Comparison of ENCODE assay signal across 9 mouse cellular contexts in genomic region chr16:97844967-97845937, GRCm38 (mm10). TPM values are rescaled to one million over a fixed set of nuclear protein-coding genes. Genes with fewer than 3 reads are reported as not detected.
DNase-seq lines count a peak whose midpoint lies in the region; ATAC-seq and TF ChIP-seq lines count a peak whose summit lies in the region.
"Had no signal": no experiment of that assay in that cellular context is flagged by ENCODE, and none has a peak within 500 bp of the region (broad histone marks: within the 10 kb centered on the region; RNA-seq: fewer than 3 reads in every experiment).

No protein-coding gene starts in this region.

- TF ChIP-seq CTCF in lung, embryonic 14.5 days (IDR thresholded peaks at IDR 0.05; ENCODE audit: low read depth), result no peak
- no peak for TF ChIP-seq CTCF in forebrain, postnatal 0 days (IDR thresholded peaks at IDR 0.05; ENCODE audit: low read depth)

- H3K27me3 ChIP-seq in neural tube, embryonic 13.5 days, result no peaks in the 10 kb centered on the region
- H3K27me3 ChIP-seq in heart, embryonic 14.5 days (ENCODE audit: control insufficient read depth, insufficient read depth, low read length), result no peaks in the 10 kb centered on the region
- no peaks in the 10 kb centered on the region for H3K27me3 ChIP-seq in lung, embryonic 14.5 days (ENCODE audit: insufficient read depth, low read length)
- H3K27me3 ChIP-seq in forebrain, postnatal 0 days (ENCODE audit: insufficient read depth, low read length), result no peaks in the 10 kb centered on the region
- H3K27me3 ChIP-seq: limb, embryonic 12.5 days had no signal

- H3K9me3 ChIP-seq in neural tube, embryonic 13.5 days, result no peaks in the 10 kb centered on the region
- H3K9me3 ChIP-seq in heart, embryonic 14.5 days (ENCODE audit: control insufficient read depth, low read length), result no peaks in the 10 kb centered on the region
- H3K9me3 ChIP-seq in lung, embryonic 14.5 days (ENCODE audit: low read depth, low read length), result no peaks in the 10 kb centered on the region
- H3K9me3 ChIP-seq in forebrain, postnatal 0 days (ENCODE audit: low read length), result no peaks in the 10 kb centered on the region
- H3K9me3 ChIP-seq: limb, embryonic 12.5 days had no signal

- no peak overlapping the region for H3K4me3 ChIP-seq in neural tube, embryonic 13.5 days
- no peak overlapping the region for H3K4me3 ChIP-seq in heart, embryonic 14.5 days (ENCODE audit: control insufficient read depth in 1 of 2, insufficient read depth in 1 of 2, low read depth in 1 of 2, low read length in 2 of 2)
- H3K4me3 ChIP-seq in lung, embryonic 14.5 days (ENCODE audit: low read depth, low read length), result no peak overlapping the region
- no peak overlapping the region for H3K4me3 ChIP-seq in forebrain, postnatal 0 days (ENCODE audit: low read depth, low read length)
- H3K4me3 ChIP-seq: limb, embryonic 12.5 days had no signal

- 88% methylated on average over 12 of the region's 12 CpGs for WGBS in neural tube, embryonic 13.5 days
- 60% methylated on average over 12 of the region's 12 CpGs for WGBS in heart, embryonic 14.5 days
- 74% methylated on average over 12 of the region's 12 CpGs for whole genome bisulfite sequencing in lung, embryonic 14.5 days
- 91% methylated on average over 12 of the region's 12 CpGs for WGBS in forebrain, postnatal 0 days

- H3K36me3 ChIP-seq in neural tube, embryonic 13.5 days, result peaks cover 12% of the 10 kb centered on the region; the same call in 1 of the 2 replicates
- 0 out of 2 replicates have a peak, but pooled peaks cover 6% of the 10 kb centered on the region for H3K36me3 ChIP-seq in heart, embryonic 14.5 days (ENCODE audit: control insufficient read depth, insufficient read depth, low read length)
- H3K36me3 ChIP-seq in lung, embryonic 14.5 days (ENCODE audit: insufficient read depth), result peaks cover 28% of the 10 kb centered on the region; the same call in 1 of the 2 replicates
- H3K36me3 ChIP-seq in forebrain, postnatal 0 days (ENCODE audit: insufficient read depth), result peaks cover 9% of the 10 kb centered on the region; the same call in 1 of the 2 replicates

- DNase-seq in neural tube, embryonic 10.5 days (ENCODE audit: extremely low spot score, low spot score), result no peak
- DNase-seq in lung, embryonic 14.5 days, result peak; percentile 62
- peak; percentile 63 for DNase-seq in testis, postnatal 10 days (ENCODE audit: low spot score)
- no peak for DNase-seq in forebrain, postnatal 0 days
- DNase-seq in gastrocnemius, postnatal 14 days, result no peak
- DNase-seq: gastrocnemius, postnatal 36 days had no signal

- H3K27ac ChIP-seq in neural tube, embryonic 13.5 days (replicated peaks), result no peak overlapping the region
- peak overlapping the region; percentile 6 to 31; a peak in 2 of 4 replicates for H3K27ac ChIP-seq in heart, embryonic 14.5 days (replicated peaks in 1 of 2; ENCODE audit: control insufficient read depth in 1 of 2, insufficient read depth in 1 of 2, low read depth in 2 of 2, low read length in 2 of 2)
- H3K27ac ChIP-seq in lung, embryonic 14.5 days (ENCODE audit: low read depth), result peak overlapping the region; percentile 58; the same call in 1 of the 2 replicates
- H3K27ac ChIP-seq in forebrain, postnatal 0 days (ENCODE audit: low read depth, low read length), result no peak overlapping the region
- H3K27ac ChIP-seq: limb, embryonic 12.5 days had no signal

- no peak for ATAC-seq in neural tube, embryonic 13.5 days (ENCODE audit: low read depth)
- ATAC-seq in heart, embryonic 14.5 days (ENCODE audit: insufficient number of reproducible peaks, insufficient read depth, low FRiP score, low read depth), result no peak; the same call in 1 of the 2 replicates
- peak; percentile 62; the same call in 1 of the 2 replicates for ATAC-seq in lung, embryonic 14.5 days (ENCODE audit: insufficient read depth)
- ATAC-seq in forebrain, postnatal 0 days, result no peak

- H3K9ac ChIP-seq in neural tube, embryonic 13.5 days, result peak overlapping the region; percentile 5; the same call in 1 of the 2 replicates
- H3K9ac ChIP-seq in heart, embryonic 14.5 days (ENCODE audit: low read length), result no peak overlapping the region
- H3K9ac ChIP-seq in lung, embryonic 14.5 days, result no peak overlapping the region
- no peak overlapping the region for H3K9ac ChIP-seq in forebrain, postnatal 0 days
- H3K9ac ChIP-seq: limb, embryonic 12.5 days had no signal

- intact Hi-C loops in gastrocnemius, postnatal 14 days (cut with DNase I; ENCODE audit: low total_unique reads), result no loop called here

- peaks cover 19% of the 10 kb centered on the region for H3K4me1 ChIP-seq in neural tube, embryonic 13.5 days (replicated peaks)
- H3K4me1 ChIP-seq in heart, embryonic 14.5 days (ENCODE audit: control insufficient read depth in 2 of 2, insufficient read depth in 2 of 2, low read length in 2 of 2), result peaks cover 13 to 18% of the 10 kb centered on the region in 2 experiments
- 0 out of 2 replicates have a peak, but pooled peaks cover 4% of the 10 kb centered on the region for H3K4me1 ChIP-seq in lung, embryonic 14.5 days (ENCODE audit: insufficient read depth)
- peaks cover 7% of the 10 kb centered on the region; the same call in 1 of the 2 replicates for H3K4me1 ChIP-seq in forebrain, postnatal 0 days (ENCODE audit: insufficient read depth)

- H3K4me2 ChIP-seq in neural tube, embryonic 13.5 days, result no peak overlapping the region
- H3K4me2 ChIP-seq in heart, embryonic 14.5 days (ENCODE audit: low read length), result no peak overlapping the region
- no peak overlapping the region for H3K4me2 ChIP-seq in lung, embryonic 14.5 days
- no peak overlapping the region for H3K4me2 ChIP-seq in forebrain, postnatal 0 days (ENCODE audit: low read depth)
- H3K4me2 ChIP-seq: limb, embryonic 12.5 days had no signal

RNA-seq across cellular contexts. Expression of gene Prdm15, which starts 6.4 kb away (rescaled TPM):
- 11.1 and 11.3 TPM in 2 replicates for polyA plus RNA-seq in neural tube, embryonic 13.5 days (2015; fragmentation: Nextera tagmentation; extraction: Ambion mirVana)
- polyA plus RNA-seq in heart, embryonic 14.5 days (2014; fragmentation: Nextera tagmentation; extraction: Ambion mirVana), result 4.3 and 6.4 TPM in 2 replicates
- polyA plus RNA-seq in lung, embryonic 14.5 days (2014; fragmentation: Nextera tagmentation; extraction: Ambion mirVana), result 9.2 and 13.3 TPM in 2 replicates
- total RNA-seq in forebrain, postnatal 0 days (2014; rRNA removed), result 14.8 and 18.3 TPM in 2 replicates
- polyA plus RNA-seq in forebrain, postnatal 0 days (2015; fragmentation: Nextera tagmentation; extraction: Ambion mirVana), result 2.6 and 4.2 TPM in 2 replicates
- total RNA-seq in gastrocnemius, postnatal 14 days (2021), result 1 to 10 TPM; 3.7 to 5.9 TPM

Comparison
In these comparisons a context has a peak if more than half of its experiments do, and no peak if none do; other contexts are left out.
1. H3K27ac ChIP-seq: peak in heart, embryonic 14.5 days (2 of 2) and lung, embryonic 14.5 days (single experiment); none in neural tube, embryonic 13.5 days (single experiment) and forebrain, postnatal 0 days (single experiment).
2. DNase-seq: peak in lung, embryonic 14.5 days (single experiment) and testis, postnatal 10 days (single experiment); none in neural tube, embryonic 10.5 days (single experiment), forebrain, postnatal 0 days (single experiment) and gastrocnemius, postnatal 14 days (single experiment).